Comparison of ENCODE assay signal across 11 mouse cellular contexts in the genomic region with DNA sequence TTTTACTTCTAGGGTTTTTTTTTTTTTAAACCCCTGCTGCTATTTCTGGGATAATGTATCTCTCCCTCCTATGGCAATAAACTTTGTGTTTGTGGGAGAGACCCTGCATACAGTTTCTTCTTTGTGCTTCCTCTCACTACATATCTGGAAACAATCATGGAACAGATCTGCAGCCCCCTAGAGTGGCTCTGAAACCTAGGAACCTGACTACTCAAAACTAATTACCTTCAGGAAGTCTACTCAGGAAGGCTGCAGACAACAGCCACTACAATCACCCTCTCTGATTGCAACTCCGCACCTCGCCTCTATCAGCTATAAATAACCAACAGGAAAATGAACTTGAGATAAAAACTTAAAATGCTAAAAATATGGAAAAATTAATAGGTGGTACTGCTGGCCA. TPM values are rescaled to one million over a fixed set of nuclear protein-coding genes. Genes with fewer than 3 reads are reported as not detected.
A peak's percentile ranks its signal among the peaks of the same experiment; 100 is the strongest.
DNase-seq lines count a peak whose midpoint lies in the region; ATAC-seq lines count a peak whose summit lies in the region.
"Had no signal": no experiment of that assay in that cellular context is flagged by ENCODE, and none has a peak within 500 bp of the region (broad histone marks: within the 10 kb centered on the region; RNA-seq: fewer than 3 reads in every experiment).

No protein-coding gene starts in this region.

- no peak for ATAC-seq in heart, embryonic 11.5 days (replicated peaks; ENCODE audit: insufficient number of reproducible peaks, low FRiP score, low TSS enrichment)
- ATAC-seq in hindbrain, embryonic 11.5 days (ENCODE audit: low FRiP score), result no peak
- ATAC-seq in midbrain, embryonic 11.5 days (ENCODE audit: low FRiP score), result no peak

- H3K4me1 ChIP-seq in heart, embryonic 11.5 days (ENCODE audit: control insufficient read depth, insufficient read depth, low read length), result peaks cover 57% of the 10 kb centered on the region
- peaks cover 55% of the 10 kb centered on the region for H3K4me1 ChIP-seq in embryonic facial prominence, embryonic 10.5 days
- H3K4me1 ChIP-seq in hindbrain, embryonic 11.5 days (replicated peaks; ENCODE audit: control insufficient read depth, insufficient read depth, low read length), result no peaks in the 10 kb centered on the region
- H3K4me1 ChIP-seq in midbrain, embryonic 11.5 days (ENCODE audit: control insufficient read depth, insufficient read depth, low read length), result peaks cover 15% of the 10 kb centered on the region

- WGBS in heart, embryonic 11.5 days (ENCODE audit: insufficient replicate concordance), result 11% methylated on average over 2 of the region's 2 CpGs
- WGBS in embryonic facial prominence, embryonic 10.5 days, result 45% methylated on average over 2 of the region's 2 CpGs
- WGBS in hindbrain, embryonic 11.5 days, result 75% methylated on average over 2 of the region's 2 CpGs
- 77% methylated on average over 2 of the region's 2 CpGs for WGBS in midbrain, embryonic 11.5 days

- intact Hi-C loops in heart, postnatal 25 days (cut with DNase I), result loop anchor here (2.0 kb wide), 1 partner anchor 14 kb away; no protein-coding TSS in a partner anchor

- peak overlapping the region; percentile 89 for H3K9ac ChIP-seq in heart, embryonic 11.5 days (ENCODE audit: low read depth, low read length)
- no peak overlapping the region for H3K9ac ChIP-seq in hindbrain, embryonic 11.5 days (ENCODE audit: low read depth, low read length)
- H3K9ac ChIP-seq in midbrain, embryonic 11.5 days (ENCODE audit: low read length), result no peak overlapping the region

- no peaks in the 10 kb centered on the region for H3K36me3 ChIP-seq in heart, embryonic 11.5 days (ENCODE audit: control insufficient read depth, insufficient read depth, low read length)
- peaks cover 15% of the 10 kb centered on the region for H3K36me3 ChIP-seq in embryonic facial prominence, embryonic 10.5 days (replicated peaks)
- H3K36me3 ChIP-seq in hindbrain, embryonic 11.5 days (ENCODE audit: control insufficient read depth, insufficient read depth, low read length), result no peaks in the 10 kb centered on the region
- H3K36me3 ChIP-seq in midbrain, embryonic 11.5 days (ENCODE audit: control insufficient read depth, insufficient read depth, low read length), result no peaks in the 10 kb centered on the region

- H3K4me3 ChIP-seq in heart, embryonic 11.5 days (ENCODE audit: low read depth, low read length), result peak overlapping the region; percentile 92
- peak overlapping the region; percentile 78 for H3K4me3 ChIP-seq in embryonic facial prominence, embryonic 10.5 days
- peak overlapping the region; percentile 76 for H3K4me3 ChIP-seq in hindbrain, embryonic 11.5 days (ENCODE audit: low read depth, low read length)
- peak overlapping the region; percentile 82; the same call in 1 of the 2 replicates for H3K4me3 ChIP-seq in midbrain, embryonic 11.5 days (ENCODE audit: low read depth, low read length)
- H3K4me3 ChIP-seq: erythroblast, embryonic 14.5 days had no signal

- peak overlapping the region; percentile 94; the same call in 1 of the 2 replicates for H3K27ac ChIP-seq in heart, embryonic 11.5 days (ENCODE audit: low read depth, low read length)
- H3K27ac ChIP-seq in embryonic facial prominence, embryonic 10.5 days (replicated peaks), result peak overlapping the region; percentile 67; the same call in 1 of the 2 replicates
- no peak overlapping the region for H3K27ac ChIP-seq in hindbrain, embryonic 11.5 days (ENCODE audit: low read depth, low read length)
- H3K27ac ChIP-seq in midbrain, embryonic 11.5 days (ENCODE audit: low read depth, low read length), result no peak overlapping the region

- DNase-seq in heart, postnatal 25 days (ENCODE audit: low spot score), result no peak
- peak; percentile 39 for DNase-seq in embryonic facial prominence, embryonic 10.5 days (ENCODE audit: low spot score)
- no peak for DNase-seq in hindbrain, embryonic 11.5 days (ENCODE audit: low spot score)
- DNase-seq in midbrain, embryonic 11.5 days (ENCODE audit: low spot score, missing footprints), result no peak
- no peak for DNase-seq in ovary, postnatal 10 days (ENCODE audit: low spot score)
- no peak for DNase-seq in ovary, adult 18-20 months (ENCODE audit: low spot score)
- DNase-seq in layer of hippocampus, adult 18-20 months (ENCODE audit: low spot score in 2 of 2), result no peak
- DNase-seq: right cerebral cortex, adult 18-20 months had no signal

- H3K27me3 ChIP-seq in heart, embryonic 11.5 days (ENCODE audit: control insufficient read depth, insufficient read depth, low read length), result no peaks in the 10 kb centered on the region
- no peaks in the 10 kb centered on the region for H3K27me3 ChIP-seq in embryonic facial prominence, embryonic 10.5 days (replicated peaks; ENCODE audit: low read depth, poor library complexity, severe bottlenecking)
- no peaks in the 10 kb centered on the region for H3K27me3 ChIP-seq in hindbrain, embryonic 11.5 days (ENCODE audit: control insufficient read depth, insufficient read depth, low read length)
- H3K27me3 ChIP-seq in midbrain, embryonic 11.5 days (ENCODE audit: control insufficient read depth, insufficient read depth, low read length), result no peaks in the 10 kb centered on the region

- peak overlapping the region; percentile 62 for H3K4me2 ChIP-seq in heart, embryonic 11.5 days
- peak overlapping the region; percentile 64 for H3K4me2 ChIP-seq in hindbrain, embryonic 11.5 days (replicated peaks; ENCODE audit: low read depth, low read length)
- peak overlapping the region; percentile 81 for H3K4me2 ChIP-seq in midbrain, embryonic 11.5 days

- H3K9me3 ChIP-seq in heart, embryonic 11.5 days (replicated peaks; ENCODE audit: control insufficient read depth, low read length), result no peaks in the 10 kb centered on the region
- no peaks in the 10 kb centered on the region for H3K9me3 ChIP-seq in embryonic facial prominence, embryonic 10.5 days
- no peaks in the 10 kb centered on the region for H3K9me3 ChIP-seq in hindbrain, embryonic 11.5 days (ENCODE audit: control insufficient read depth, low read length)
- no peaks in the 10 kb centered on the region for H3K9me3 ChIP-seq in midbrain, embryonic 11.5 days (ENCODE audit: control insufficient read depth, low read length)

RNA-seq across cellular contexts. Expression of a gene that starts 1.8 kb away (rescaled TPM):
- 26.1 and 35.7 TPM in 2 replicates for polyA plus RNA-seq in heart, embryonic 11.5 days (2014; fragmentation: Nextera tagmentation; extraction: Ambion mirVana)
- total RNA-seq in heart, postnatal 25 days (2021), result 10 to 100 TPM; 18.9 to 20.1 TPM
- 51.2 and 52.4 TPM in 2 replicates for polyA plus RNA-seq in embryonic facial prominence, embryonic 10.5 days (2016; fragmentation: Nextera tagmentation; extraction: Ambion mirVana)
- 46.7 and 52.3 TPM in 2 replicates for polyA plus RNA-seq in hindbrain, embryonic 11.5 days (2014; fragmentation: Nextera tagmentation; extraction: Ambion mirVana)
- polyA plus RNA-seq in midbrain, embryonic 11.5 days (2014; fragmentation: Nextera tagmentation; extraction: Ambion mirVana), result 47.4 and 51.4 TPM in 2 replicates
- 10 to 100 TPM; 26.1 to 29.2 TPM for total RNA-seq in layer of hippocampus, adult 18-20 months (2021)

RNA-seq across cellular contexts. Expression of a gene that starts 15.5 kb away (rescaled TPM):
- not detected in 2 replicates for polyA plus RNA-seq in heart, embryonic 11.5 days (2014; fragmentation: Nextera tagmentation; extraction: Ambion mirVana)
- not detected for total RNA-seq in heart, postnatal 25 days (2021)
- polyA plus RNA-seq in embryonic facial prominence, embryonic 10.5 days (2016; fragmentation: Nextera tagmentation; extraction: Ambion mirVana), result not detected in 2 replicates
- polyA plus RNA-seq in hindbrain, embryonic 11.5 days (2014; fragmentation: Nextera tagmentation; extraction: Ambion mirVana), result not detected in 2 replicates
- polyA plus RNA-seq in midbrain, embryonic 11.5 days (2014; fragmentation: Nextera tagmentation; extraction: Ambion mirVana), result not detected in 2 replicates
- not detected for total RNA-seq in layer of hippocampus, adult 18-20 months (2021)
- total RNA-seq: left cerebral cortex, postnatal 25 days had no signal
- polyA plus RNA-seq: erythroblast, embryonic 14.5 days had no signal

Comparison
In these comparisons a context has a peak if more than half of its experiments do, and no peak if none do; other contexts are left out.
1. H3K27ac ChIP-seq: peak in heart, embryonic 11.5 days (single experiment) and embryonic facial prominence, embryonic 10.5 days (single experiment); none in hindbrain, embryonic 11.5 days (single experiment) and midbrain, embryonic 11.5 days (single experiment).
2. Peak in every context shown above with its lines, with median percentiles within 50 percentile points of each other: H3K4me2 ChIP-seq and H3K4me3 ChIP-seq.